Mouse (Mus musculus) adrenal gland, postnatal 36 days (tissue): ENCODE measurements at regions not wholly inside any gene's neighbourhood (a gene's known extent, or its start where the extent isn't known, plus 50 kb on each side); places are given as distances from the start of the nearest gene placed in this dataset.

Experiments
- DNase-seq, 2 experiments: peaks; one replicate each; pipeline ENCODE4 v3.0.0; 2021; ENCODE audit warnings: mixed read lengths in 1 of 2

DNA sequence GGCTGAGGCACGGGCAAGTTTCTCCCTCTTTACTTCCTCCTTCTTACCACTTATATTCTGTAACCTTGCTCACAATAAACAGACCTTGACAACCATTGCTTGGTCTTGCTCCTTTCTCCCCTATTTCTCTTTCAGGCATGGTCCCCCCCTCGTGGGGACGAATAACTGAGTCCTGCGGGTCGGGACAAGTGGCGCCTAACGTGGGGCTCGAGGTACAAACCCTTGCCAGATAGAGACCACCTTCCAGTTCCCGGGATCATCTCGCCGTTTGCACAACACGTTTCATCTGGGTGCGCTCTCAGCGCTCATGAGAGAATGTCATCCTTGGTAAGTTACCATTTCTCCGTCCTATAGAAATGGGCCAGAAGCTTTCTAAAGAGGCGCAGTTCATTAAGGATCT is 79.6 kb upstream of the Foxn3 start:
- DNase-seq: no peak

DNA sequence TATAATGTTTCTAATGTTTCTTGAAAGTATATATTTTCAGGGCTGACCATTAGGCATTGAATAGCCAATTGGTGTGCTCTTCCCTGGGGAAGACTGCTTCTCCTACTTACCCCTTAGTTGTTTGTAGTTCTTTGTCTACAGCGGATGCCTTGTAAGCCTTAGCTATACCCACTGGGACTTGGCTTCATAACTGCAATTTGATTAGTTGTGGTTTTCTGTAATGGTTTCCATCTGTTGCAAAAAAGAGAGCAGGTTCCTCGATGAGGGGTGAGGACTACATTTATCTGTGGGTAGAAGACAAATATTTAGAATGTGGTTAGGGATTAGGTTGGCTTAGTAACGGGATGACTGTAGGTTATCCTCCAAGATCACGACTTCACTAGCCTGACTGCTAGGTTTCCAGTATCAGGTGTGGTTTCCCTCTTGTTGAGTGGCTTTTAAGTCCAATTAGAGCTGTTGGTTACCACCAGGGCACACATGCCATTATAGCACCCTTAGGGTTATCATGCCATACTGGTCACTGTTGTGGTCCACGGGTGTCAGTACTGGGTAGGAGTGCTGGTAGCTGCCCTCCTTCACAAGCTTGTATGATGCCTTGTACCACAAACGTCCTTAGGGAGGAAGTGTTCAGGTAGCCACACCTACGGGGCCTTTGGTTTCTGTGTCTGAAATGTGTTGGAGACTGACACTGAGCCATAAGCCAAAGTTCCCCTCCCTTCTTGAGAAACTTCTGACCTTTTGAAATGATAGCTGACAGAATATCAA is 78.9 kb upstream of the Foxn3 start:
- no peak for DNase-seq

DNA sequence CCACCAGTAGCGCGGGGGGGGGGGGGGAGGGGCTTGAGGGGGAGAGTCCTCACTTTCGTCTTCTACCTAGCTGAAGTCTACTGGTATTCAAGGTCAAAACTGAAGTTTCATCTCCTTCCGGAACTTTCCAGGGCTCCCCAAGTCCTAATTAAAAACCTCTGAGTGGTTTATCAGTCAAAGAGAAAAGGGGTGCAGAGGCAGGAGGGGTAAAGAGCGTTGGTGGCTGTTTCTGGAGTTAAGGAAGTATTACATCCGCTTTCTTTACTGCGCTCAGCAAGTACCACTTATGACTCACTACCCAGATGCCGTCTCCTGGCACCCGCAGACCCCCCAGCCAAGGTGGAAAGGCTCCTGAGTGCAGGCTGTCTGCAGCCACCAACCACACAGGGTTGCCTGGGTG is 77.9 kb upstream of the Foxn3 start:
- DNase-seq: peak in 1 of 2 experiments; percentile 5

DNA sequence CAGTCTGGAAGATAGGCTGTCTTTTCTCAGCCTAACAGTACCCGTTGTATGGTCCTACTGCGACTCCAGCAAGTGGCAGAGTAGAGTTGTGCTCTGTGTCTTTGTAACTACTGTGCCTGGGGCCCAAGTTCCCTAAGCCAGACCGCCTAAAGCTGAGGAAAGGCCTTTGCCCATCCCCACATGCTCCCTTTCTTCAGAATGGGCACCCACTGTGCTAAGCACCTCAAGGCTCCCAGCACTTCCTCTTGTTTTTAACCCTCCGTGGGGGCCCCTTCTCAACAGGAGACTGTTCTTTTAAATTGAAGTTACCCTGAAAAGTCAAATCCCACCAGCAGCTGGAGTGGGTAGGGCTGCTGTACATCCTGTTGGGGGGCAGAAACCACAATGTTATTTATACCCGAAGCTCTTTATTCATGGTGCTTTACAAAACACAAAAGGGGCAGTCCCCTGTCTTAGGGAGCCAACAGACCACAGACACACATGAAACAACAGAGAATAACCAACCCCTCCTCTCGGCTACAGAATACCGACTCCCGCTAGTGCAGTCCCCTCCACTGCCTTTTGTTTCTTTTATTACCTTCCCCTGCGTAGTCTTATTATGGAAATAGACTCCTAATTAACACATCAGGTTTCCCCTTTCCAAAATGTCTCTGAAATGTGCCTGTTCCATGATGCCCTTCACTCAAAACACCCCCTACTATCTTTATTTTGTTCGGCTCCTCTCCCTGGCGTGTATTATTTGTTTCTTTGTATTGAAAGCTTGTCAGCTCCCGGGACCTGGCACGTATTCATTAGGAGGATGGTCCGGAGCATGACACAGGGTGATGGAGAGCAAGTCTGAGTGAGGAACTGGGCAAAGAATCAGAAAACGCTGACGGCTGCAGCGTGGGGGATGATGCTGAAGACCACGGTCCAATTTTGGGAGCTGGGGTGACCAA is 77.1 kb upstream of the Foxn3 start:
- DNase-seq: peak; percentile 5 to 15

- no peak for DNase-seq
Observed at GRCm38 (mm10) chr12:99639847-99640213, 76.4 kb upstream of the Foxn3 start.

GRCm38 (mm10) chr12:99639118-99639517 is 75.7 kb upstream of the Foxn3 start:
- DNase-seq: no peak

DNA sequence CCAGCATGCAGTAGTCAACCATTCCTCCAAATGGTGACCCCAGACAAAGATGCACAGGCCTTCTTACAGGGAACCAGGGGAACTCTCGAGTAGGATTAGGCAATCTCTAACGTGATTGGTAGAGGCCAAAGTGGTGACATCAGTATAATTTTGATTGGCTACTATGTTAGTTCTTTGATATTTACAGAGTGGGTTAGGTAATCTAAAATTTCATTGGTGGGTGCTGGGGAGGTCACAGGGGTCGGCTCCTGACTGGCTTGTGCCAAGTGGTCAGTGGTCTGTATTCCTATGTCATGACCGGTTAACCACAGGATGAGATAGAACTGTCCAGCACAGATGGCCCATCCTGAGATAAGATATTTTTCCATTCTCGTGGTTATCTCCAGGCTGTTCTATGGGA is 74.6 kb upstream of the Foxn3 start:
- DNase-seq: no peak

- DNase-seq: no peak
Observed at GRCm38 (mm10) chr12:99636234-99636633, 72.9 kb upstream of the Foxn3 start.

- DNase-seq: no peak
Observed at GRCm38 (mm10) chr12:99635361-99635760, 72.0 kb upstream of the Foxn3 start.

DNA sequence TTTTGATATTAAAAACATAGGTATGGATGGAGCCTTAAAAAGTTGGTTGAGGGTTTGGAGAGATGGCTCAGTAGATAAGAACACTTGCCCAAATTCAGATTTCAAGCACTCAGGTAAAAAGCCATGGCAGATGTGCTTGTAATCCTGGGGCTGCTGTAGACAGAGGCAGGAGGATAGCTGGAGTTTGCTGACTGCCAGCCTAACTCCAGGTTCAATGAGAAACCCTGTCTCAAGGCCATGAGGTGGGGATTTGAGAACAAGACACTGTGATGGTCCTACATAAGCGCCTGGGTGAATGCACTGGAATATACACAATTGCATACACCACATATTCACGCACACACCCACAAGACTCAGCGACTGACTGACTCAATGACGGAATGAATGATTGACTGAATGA is 71.3 kb upstream of the Foxn3 start:
- no peak for DNase-seq

GRCm38 (mm10) chr12:99633678-99634077 is 70.3 kb upstream of the Foxn3 start:
- DNase-seq: no peak

DNA sequence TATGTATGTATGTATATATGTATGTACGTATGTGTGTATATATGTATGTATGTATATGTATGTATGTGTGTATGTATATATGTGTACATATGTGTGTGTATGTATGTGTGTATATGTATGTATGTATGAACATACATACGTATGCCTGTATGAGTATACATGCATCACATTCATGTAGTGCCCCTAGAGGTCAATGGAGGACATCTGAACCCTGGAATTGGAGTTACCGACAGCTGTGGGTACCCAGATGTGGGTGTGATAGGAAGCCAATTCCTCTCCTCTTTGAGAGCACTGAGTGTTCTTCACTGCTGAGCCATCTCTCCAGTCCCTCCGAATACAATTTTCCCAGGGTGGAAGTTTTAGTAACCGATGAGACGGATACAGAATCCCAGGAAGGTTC is 69.6 kb upstream of the Foxn3 start:
- no peak for DNase-seq

- no peak for DNase-seq
Observed at GRCm38 (mm10) chr12:99629606-99630005, 66.2 kb upstream of the Foxn3 start.

GRCm38 (mm10) chr12:99628421-99628820 is 65.0 kb upstream of the Foxn3 start:
- DNase-seq: no peak

DNA sequence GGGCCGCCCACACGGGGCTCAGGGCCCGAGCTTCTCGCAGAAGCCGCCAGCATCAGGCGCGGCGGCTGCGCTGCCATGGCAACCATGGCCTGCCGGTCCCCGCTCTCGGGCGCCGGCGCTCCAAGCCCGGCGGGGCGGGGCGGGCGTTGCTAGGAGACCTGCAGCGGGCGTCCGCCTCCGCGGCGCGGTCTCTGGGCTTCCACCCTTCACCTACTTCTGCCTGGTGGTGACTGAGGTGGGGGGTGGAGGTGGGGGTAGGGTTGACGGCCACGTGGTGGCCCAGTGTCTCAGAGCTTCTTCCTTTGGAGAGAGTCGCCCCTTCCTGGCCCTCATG is 64.5 kb upstream of the Foxn3 start:
- peak; percentile 93 to 97 for DNase-seq

DNA sequence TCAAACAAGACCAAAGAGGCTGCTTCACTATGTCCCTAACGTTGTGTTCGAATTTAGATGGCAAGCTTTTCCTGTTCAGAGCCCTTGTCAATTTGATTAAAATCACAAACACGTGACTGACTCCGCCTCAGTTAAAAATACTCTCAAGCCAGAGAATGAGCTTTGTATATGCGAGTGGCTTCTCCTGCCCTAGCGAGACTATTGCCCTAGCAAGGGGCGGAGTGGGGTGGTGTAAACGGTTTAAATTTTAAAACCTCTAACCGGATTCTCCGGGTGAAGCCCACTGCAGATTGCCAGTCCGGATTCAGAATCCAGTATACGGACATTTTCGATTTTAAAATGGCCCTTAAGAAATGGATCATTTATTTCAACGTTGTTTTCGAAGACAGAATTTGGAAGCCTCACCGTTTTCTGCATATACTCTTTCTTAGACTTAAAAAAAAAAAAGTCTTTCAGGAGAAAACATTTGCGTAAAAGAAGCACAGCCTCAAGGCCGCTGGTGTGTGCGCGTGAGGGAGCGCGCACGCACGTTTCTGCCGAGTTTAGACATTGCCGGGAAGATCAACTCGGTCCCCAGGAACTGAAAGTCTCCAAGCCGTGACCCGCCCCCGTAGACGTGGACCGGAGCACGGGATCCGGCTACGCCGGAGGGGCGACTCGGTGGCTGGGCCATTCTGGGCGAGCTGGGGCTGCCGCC is 64.0 kb upstream of the Foxn3 start:
- DNase-seq: peak; percentile 13 to 19

- no peak for DNase-seq
Observed at GRCm38 (mm10) chr12:99626147-99626546, 62.8 kb upstream of the Foxn3 start.

- DNase-seq: no peak
Observed at GRCm38 (mm10) chr12:99625094-99625493, 61.7 kb upstream of the Foxn3 start.

- DNase-seq: no peak
Observed at GRCm38 (mm10) chr12:99622238-99622637, 58.9 kb upstream of the Foxn3 start.

DNA sequence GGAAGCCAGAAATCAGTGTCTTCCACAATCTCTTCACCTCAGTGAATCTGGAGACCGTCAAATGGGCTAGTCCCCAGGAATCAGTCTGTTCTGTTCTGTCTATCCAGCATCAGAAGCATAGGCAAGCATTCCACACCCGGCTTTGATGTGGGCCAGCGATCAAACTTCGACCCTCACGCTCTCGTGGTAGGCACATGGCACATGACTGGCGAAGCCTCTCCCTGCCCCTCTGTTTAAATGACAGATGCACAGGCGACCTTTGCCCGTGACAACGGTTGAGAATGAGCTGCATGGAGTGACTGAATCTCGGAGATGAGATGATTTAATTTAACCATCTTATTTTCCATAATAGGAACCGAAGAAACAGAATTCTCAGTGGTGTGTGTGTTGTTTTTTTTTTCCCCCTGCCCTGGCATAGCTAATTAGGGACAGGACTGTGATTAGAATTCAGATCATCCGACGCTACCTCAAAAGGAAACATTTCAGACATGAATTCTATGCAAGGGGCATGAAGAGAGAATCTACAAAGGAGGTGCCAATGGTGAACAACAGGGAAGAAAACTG is 53.9 kb upstream of the Foxn3 start:
- no peak for DNase-seq

- DNase-seq: no peak
Observed at GRCm38 (mm10) chr12:99614420-99614819, 51.0 kb upstream of the Foxn3 start.
